Mouse (Mus musculus): ENCODE measurements around the gene Khnyn. TPM values are rescaled to one million over a fixed set of nuclear protein-coding genes. Genes with fewer than 3 reads are reported as not detected.
A peak's percentile ranks its signal among the peaks of the same experiment; 100 is the strongest.

Gene Khnyn
- polyA plus RNA-seq, 1 experiment from 2014 or later, result 19.8 TPM

- H3K27me3 ChIP-seq (replicated peaks), result no peaks in the 10 kb centered on the region
- H3K4me1 ChIP-seq (replicated peaks), result peaks cover 14% of the 10 kb centered on the region
- 75% methylated on average over 4 of the region's 4 CpGs for WGBS
- H3K36me3 ChIP-seq, result no peaks in the 10 kb centered on the region
- 0 out of 2 replicates have a peak, but pooled peaks cover 6% of the 10 kb centered on the region for H3K9me3 ChIP-seq (replicated peaks)
- no peak overlapping the region for H3K4me3 ChIP-seq
- ATAC-seq (ENCODE audit: insufficient number of reproducible peaks, low FRiP score), result no peak
- no peak overlapping the region for H3K4me2 ChIP-seq
- no peak overlapping the region for H3K27ac ChIP-seq (ENCODE audit: poor library complexity, severe bottlenecking)
- no peak overlapping the region for H3K9ac ChIP-seq
Measured at GRCm38 (mm10) chr14:55926847-55927246, 42.1 kb downstream of the Khnyn start.

- H3K4me2 ChIP-seq, result no peak overlapping the region
- no peaks in the 10 kb centered on the region for H3K36me3 ChIP-seq
- ATAC-seq (ENCODE audit: insufficient number of reproducible peaks, low FRiP score), result no peak
- no peak overlapping the region for H3K9ac ChIP-seq
- no peaks in the 10 kb centered on the region for H3K27me3 ChIP-seq (replicated peaks)
- 43% methylated on average over 12 of the region's 12 CpGs for WGBS
- H3K4me1 ChIP-seq (replicated peaks), result 0 out of 2 replicates have a peak, but pooled peaks cover 6% of the 10 kb centered on the region
- H3K9me3 ChIP-seq (replicated peaks), result 0 out of 2 replicates have a peak, but pooled peaks cover 6% of the 10 kb centered on the region
- no peak overlapping the region for H3K27ac ChIP-seq (ENCODE audit: poor library complexity, severe bottlenecking)
- no peak overlapping the region for H3K4me3 ChIP-seq
Measured at GRCm38 (mm10) chr14:55929263-55929997, 44.7 kb downstream of the Khnyn start.

GRCm38 (mm10) chr14:55933586-55933985 lies 48.8 kb downstream of the Khnyn start:
- WGBS, result 29% methylated on average over 7 of the region's 7 CpGs
- H3K27me3 ChIP-seq (replicated peaks), result no peaks in the 10 kb centered on the region

GRCm38 (mm10) chr14:55940070-55940800 lies 55.5 kb downstream of the Khnyn start:
- no peaks in the 10 kb centered on the region for H3K27me3 ChIP-seq (replicated peaks)
- no peak overlapping the region for H3K4me2 ChIP-seq
- H3K9ac ChIP-seq, result no peak overlapping the region
- H3K4me3 ChIP-seq, result no peak overlapping the region
- H3K9me3 ChIP-seq (replicated peaks), result no peaks in the 10 kb centered on the region
- no peaks in the 10 kb centered on the region for H3K36me3 ChIP-seq
- H3K27ac ChIP-seq (ENCODE audit: poor library complexity, severe bottlenecking), result no peak overlapping the region
- WGBS, result 44% methylated on average over 7 of the region's 7 CpGs
- peaks cover 12% of the 10 kb centered on the region for H3K4me1 ChIP-seq (replicated peaks)
- no peak for ATAC-seq (ENCODE audit: insufficient number of reproducible peaks, low FRiP score)

More at GRCm38 (mm10) chr14:55933586-55933985, 48.8 kb downstream of the Khnyn start:
- Histone ChIP-seq H3K4me1 (replicated peaks) (0 out of 2 replicates have a peak, but pooled peaks cover 6% of the 10 kb centered on the region), H3K4me3 (no peak overlapping the region), H3K36me3 (no peaks in the 10 kb centered on the region), H3K4me2 (no peak overlapping the region), H3K27ac (ENCODE audit: poor library complexity, severe bottlenecking) (no peak overlapping the region), H3K9me3 (replicated peaks) (0 out of 2 replicates have a peak, but pooled peaks cover 6% of the 10 kb centered on the region), H3K9ac (no peak overlapping the region)
- peak; percentile 53 for ATAC-seq (ENCODE audit: insufficient number of reproducible peaks, low FRiP score)

GRCm38 (mm10) chr14:55943601-55944000 lies 58.9 kb downstream of the Khnyn start:
- no peak overlapping the region for H3K27ac ChIP-seq (ENCODE audit: poor library complexity, severe bottlenecking)
- H3K4me2 ChIP-seq, result no peak overlapping the region
- H3K36me3 ChIP-seq, result no peaks in the 10 kb centered on the region
- no peaks in the 10 kb centered on the region for H3K9me3 ChIP-seq (replicated peaks)
- no peak overlapping the region for H3K4me3 ChIP-seq
- peaks cover 30% of the 10 kb centered on the region for H3K4me1 ChIP-seq (replicated peaks)
- ATAC-seq (ENCODE audit: insufficient number of reproducible peaks, low FRiP score), result no peak
- WGBS, result 34% methylated on average over 11 of the region's 11 CpGs
- H3K9ac ChIP-seq, result no peak overlapping the region
- no peaks in the 10 kb centered on the region for H3K27me3 ChIP-seq (replicated peaks)

- WGBS, result 68% methylated on average over 4 of the region's 4 CpGs
- no peak for ATAC-seq (ENCODE audit: insufficient number of reproducible peaks, low FRiP score)
- Histone ChIP-seq H3K4me2 (no peak within 1 kb of the TSS), H3K27ac (ENCODE audit: poor library complexity, severe bottlenecking) (no peak within 1 kb of the TSS), H3K36me3 (no peaks in the 10 kb centered on the region), H3K4me3 (no peak within 1 kb of the TSS), H3K9me3 (replicated peaks) (no peaks in the 10 kb centered on the region), H3K9ac (no peak within 1 kb of the TSS), H3K4me1 (replicated peaks) (peaks cover 30% of the 10 kb centered on the region), H3K27me3 (replicated peaks) (no peaks in the 10 kb centered on the region)
Measured at GRCm38 (mm10) chr14:55944575-55944974, 59.8 kb downstream of the Khnyn start, which contains the start of gene Cma1. Cma1 (minus strand) TSS chr14:55944675.

- Histone ChIP-seq H3K9me3 (replicated peaks) (no peaks in the 10 kb centered on the region), H3K27ac (ENCODE audit: poor library complexity, severe bottlenecking) (peak overlapping the region; percentile 79), H3K4me3 (no peak overlapping the region), H3K9ac (no peak overlapping the region), H3K27me3 (replicated peaks) (no peaks in the 10 kb centered on the region), H3K4me2 (no peak overlapping the region), H3K4me1 (replicated peaks) (peaks cover 30% of the 10 kb centered on the region), H3K36me3 (no peaks in the 10 kb centered on the region)
- ATAC-seq (ENCODE audit: insufficient number of reproducible peaks, low FRiP score), result peak; percentile 60; the same call in 1 of the 2 replicates
- 28% methylated on average over 2 of the region's 2 CpGs for WGBS
Measured at GRCm38 (mm10) chr14:55946269-55946969, 61.7 kb downstream of the Khnyn start.

Other genes starting within 250 kb of the Khnyn start
- gene Ipo4, start 249.0 kb upstream of the Khnyn start, polyA plus RNA-seq (2016; fragmentation: Nextera tagmentation; extraction: Ambion mirVana), result 66.1 and 68.4 TPM in 2 replicates
- 3.4 and 5.2 TPM in 2 replicates for gene Gm49378, start 247.1 kb upstream of the Khnyn start, polyA plus RNA-seq (2016; fragmentation: Nextera tagmentation; extraction: Ambion mirVana)
- gene Tm9sf1, start 241.1 kb upstream of the Khnyn start, polyA plus RNA-seq (2016; fragmentation: Nextera tagmentation; extraction: Ambion mirVana), result 86.2 and 92.6 TPM in 2 replicates
- gene Tssk4, start 234.8 kb upstream of the Khnyn start, polyA plus RNA-seq (2016; fragmentation: Nextera tagmentation; extraction: Ambion mirVana), result 0.45 and 0.60 TPM in 2 replicates
- 74.1 and 76.7 TPM in 2 replicates for gene Mdp1, start 224.4 kb upstream of the Khnyn start, polyA plus RNA-seq (2016; fragmentation: Nextera tagmentation; extraction: Ambion mirVana)
- gene Gmpr2, start 213.0 kb upstream of the Khnyn start, polyA plus RNA-seq (2016; fragmentation: Nextera tagmentation; extraction: Ambion mirVana), result 39.8 and 44.6 TPM in 2 replicates
- 457 and 491 TPM in 2 replicates for gene Nedd8, start 212.8 kb upstream of the Khnyn start, polyA plus RNA-seq (2016; fragmentation: Nextera tagmentation; extraction: Ambion mirVana)
- 36.1 and 37.6 TPM in 2 replicates for gene Tinf2, start 203.1 kb upstream of the Khnyn start, polyA plus RNA-seq (2016; fragmentation: Nextera tagmentation; extraction: Ambion mirVana)
- 0.27 and 0.70 TPM in 2 replicates for gene Tgm1, start 171.0 kb upstream of the Khnyn start, polyA plus RNA-seq (2016; fragmentation: Nextera tagmentation; extraction: Ambion mirVana)
- gene Rabggta, start 162.7 kb upstream of the Khnyn start, polyA plus RNA-seq (2016; fragmentation: Nextera tagmentation; extraction: Ambion mirVana), result 20.9 and 24.4 TPM in 2 replicates
- 59.2 and 60.8 TPM in 2 replicates for gene Dhrs1, start 139.3 kb upstream of the Khnyn start, polyA plus RNA-seq (2016; fragmentation: Nextera tagmentation; extraction: Ambion mirVana)
- gene Nop9, start 139.3 kb upstream of the Khnyn start, polyA plus RNA-seq (2016; fragmentation: Nextera tagmentation; extraction: Ambion mirVana), result 27.7 and 30.6 TPM in 2 replicates
- gene Cideb, start 126.5 kb upstream of the Khnyn start, polyA plus RNA-seq (2016; fragmentation: Nextera tagmentation; extraction: Ambion mirVana), result 1.0 and 1.2 TPM in 2 replicates
- gene Ltb4r2, start 123.5 kb upstream of the Khnyn start, polyA plus RNA-seq (2016; fragmentation: Nextera tagmentation; extraction: Ambion mirVana), result 0.49 and 0.54 TPM in 2 replicates
- 0.49 and 0.76 TPM in 2 replicates for gene Ltb4r1, start 119.0 kb upstream of the Khnyn start, polyA plus RNA-seq (2016; fragmentation: Nextera tagmentation; extraction: Ambion mirVana)
- gene Adcy4, start 100.9 kb upstream of the Khnyn start, polyA plus RNA-seq (2016; fragmentation: Nextera tagmentation; extraction: Ambion mirVana), result 24.4 and 26.2 TPM in 2 replicates
- gene Ripk3, start 96.1 kb upstream of the Khnyn start, polyA plus RNA-seq (2016; fragmentation: Nextera tagmentation; extraction: Ambion mirVana), result 19.7 and 20.3 TPM in 2 replicates
- gene Nfatc4, start 61.8 kb upstream of the Khnyn start, polyA plus RNA-seq (2016; fragmentation: Nextera tagmentation; extraction: Ambion mirVana), result 17.5 and 18.6 TPM in 2 replicates
- 33.3 and 38.2 TPM in 2 replicates for gene Nynrin, start 30.9 kb upstream of the Khnyn start, polyA plus RNA-seq (2016; fragmentation: Nextera tagmentation; extraction: Ambion mirVana)
- gene Cbln3, start 555 bp upstream of the Khnyn start, polyA plus RNA-seq (2016; fragmentation: Nextera tagmentation; extraction: Ambion mirVana), result 0.32 and 0.57 TPM in 2 replicates
- 38.2 and 40.4 TPM in 2 replicates for gene Sdr39u1, start 15.3 kb downstream of the Khnyn start, polyA plus RNA-seq (2016; fragmentation: Nextera tagmentation; extraction: Ambion mirVana)
- not detected in 2 replicates for gene Cma1, start 59.7 kb downstream of the Khnyn start, polyA plus RNA-seq (2016; fragmentation: Nextera tagmentation; extraction: Ambion mirVana)
- gene Cma2, start 66.0 kb downstream of the Khnyn start, polyA plus RNA-seq (2016; fragmentation: Nextera tagmentation; extraction: Ambion mirVana), result not detected in 2 replicates
- gene Mcpt1, start 133.0 kb downstream of the Khnyn start, polyA plus RNA-seq (2016; fragmentation: Nextera tagmentation; extraction: Ambion mirVana), result not detected in 2 replicates
- not detected in 2 replicates for gene Mcpt9, start 145.5 kb downstream of the Khnyn start, polyA plus RNA-seq (2016; fragmentation: Nextera tagmentation; extraction: Ambion mirVana)
- gene Mcpt2, start 157.1 kb downstream of the Khnyn start, polyA plus RNA-seq (2016; fragmentation: Nextera tagmentation; extraction: Ambion mirVana), result 0.18 TPM in 1 of 2 replicates, not detected in the other
- gene Mcpt4, start 177.4 kb downstream of the Khnyn start, polyA plus RNA-seq (2016; fragmentation: Nextera tagmentation; extraction: Ambion mirVana), result 0.20 TPM in 1 of 2 replicates, not detected in the other
- not detected in 2 replicates for gene Mcpt8, start 200.3 kb downstream of the Khnyn start, polyA plus RNA-seq (2016; fragmentation: Nextera tagmentation; extraction: Ambion mirVana)
- 0.34 TPM in 1 of 2 replicates, not detected in the other for gene Ctsg, start 217.6 kb downstream of the Khnyn start, polyA plus RNA-seq (2016; fragmentation: Nextera tagmentation; extraction: Ambion mirVana)
- gene Gzme, start 235.7 kb downstream of the Khnyn start, polyA plus RNA-seq (2016; fragmentation: Nextera tagmentation; extraction: Ambion mirVana), result not detected in 2 replicates
- not detected in 2 replicates for gene Gzmd, start 247.7 kb downstream of the Khnyn start, polyA plus RNA-seq (2016; fragmentation: Nextera tagmentation; extraction: Ambion mirVana)